Mouse (Mus musculus): ENCODE data around the gene Osbpl3. TPM values are rescaled to one million over a fixed set of nuclear protein-coding genes. Genes with fewer than 3 reads are reported as not detected.

The Osbpl3 gene
- polyA plus RNA-seq, 1 experiment from 2014 or later: 14.5 TPM

- H3K36me3 ChIP-seq (ENCODE audit: control insufficient read depth, insufficient read depth, low read length): no peaks in the 10 kb centered on the region
- TF ChIP-seq EP300 (optimal IDR thresholded peaks at IDR 0.05): no peak
- no peak for TF ChIP-seq CTCF (IDR thresholded peaks at IDR 0.05; ENCODE audit: low read depth)
- ATAC-seq (ENCODE audit: low FRiP score, low TSS enrichment) (no peak), DNase-seq (ENCODE audit: low spot score) (no peak)
- H3K27ac ChIP-seq (replicated peaks): no peak overlapping the region
- WGBS: 69% methylated on average over 5 of the region's 5 CpGs
- no peak overlapping the region for H3K4me2 ChIP-seq (replicated peaks; ENCODE audit: low read depth)
- H3K9me3 ChIP-seq (ENCODE audit: control insufficient read depth, low read length): no peaks in the 10 kb centered on the region
- no peaks in the 10 kb centered on the region for H3K4me1 ChIP-seq (replicated peaks; ENCODE audit: control insufficient read depth, insufficient read depth)
- no peak overlapping the region for H3K4me3 ChIP-seq (ENCODE audit: low read depth, low read length)
- no peak overlapping the region for H3K9ac ChIP-seq (ENCODE audit: low read length)
- H3K27me3 ChIP-seq (ENCODE audit: control insufficient read depth, insufficient read depth, low read length): no peaks in the 10 kb centered on the region
These were observed 23.5 kb downstream of the Osbpl3 start for GRCm38 (mm10) chr6:50432491-50432890.

GRCm38 (mm10) chr6:50429299-50429698 lies 26.7 kb downstream of the Osbpl3 start:
- Histone ChIP-seq H3K27ac (replicated peaks) (no peak overlapping the region), H3K4me1 (replicated peaks; ENCODE audit: control insufficient read depth, insufficient read depth) (no peaks in the 10 kb centered on the region), H3K9me3 (ENCODE audit: control insufficient read depth, low read length) (no peaks in the 10 kb centered on the region), H3K4me2 (replicated peaks; ENCODE audit: low read depth) (no peak overlapping the region), H3K27me3 (ENCODE audit: control insufficient read depth, insufficient read depth, low read length) (no peaks in the 10 kb centered on the region), H3K36me3 (ENCODE audit: control insufficient read depth, insufficient read depth, low read length) (no peaks in the 10 kb centered on the region), H3K4me3 (ENCODE audit: low read depth, low read length) (no peak overlapping the region), H3K9ac (ENCODE audit: low read length) (no peak overlapping the region)
- ATAC-seq (ENCODE audit: low FRiP score, low TSS enrichment) (no peak), DNase-seq (ENCODE audit: low spot score) (no peak)
- 84% methylated on average over 7 of the region's 7 CpGs for WGBS
- no peak for TF ChIP-seq EP300 (optimal IDR thresholded peaks at IDR 0.05)

GRCm38 (mm10) chr6:50427051-50427732 lies 28.8 kb downstream of the Osbpl3 start:
- WGBS: 84% methylated on average over 11 of the region's 11 CpGs

GRCm38 (mm10) chr6:50426571-50426970 lies 29.4 kb downstream of the Osbpl3 start:
- H3K4me2 ChIP-seq (replicated peaks; ENCODE audit: low read depth): no peak overlapping the region
- H3K27ac ChIP-seq (replicated peaks): no peak overlapping the region
- H3K4me3 ChIP-seq (ENCODE audit: low read depth, low read length): no peak overlapping the region
- H3K9me3 ChIP-seq (ENCODE audit: control insufficient read depth, low read length): no peaks in the 10 kb centered on the region
- no peak for ATAC-seq (ENCODE audit: low FRiP score, low TSS enrichment)
- H3K9ac ChIP-seq (ENCODE audit: low read length): no peak overlapping the region
- TF ChIP-seq EP300 (optimal IDR thresholded peaks at IDR 0.05): no peak
- TF ChIP-seq CTCF (IDR thresholded peaks at IDR 0.05; ENCODE audit: low read depth): no peak
- WGBS: 82% methylated on average over 4 of the region's 4 CpGs
- no peaks in the 10 kb centered on the region for H3K36me3 ChIP-seq (ENCODE audit: control insufficient read depth, insufficient read depth, low read length)
- no peaks in the 10 kb centered on the region for H3K27me3 ChIP-seq (ENCODE audit: control insufficient read depth, insufficient read depth, low read length)
- no peaks in the 10 kb centered on the region for H3K4me1 ChIP-seq (replicated peaks; ENCODE audit: control insufficient read depth, insufficient read depth)
- no peak for DNase-seq (ENCODE audit: low spot score)

More at GRCm38 (mm10) chr6:50427051-50427732, 28.8 kb downstream of the Osbpl3 start:
- Histone ChIP-seq H3K4me1 (replicated peaks; ENCODE audit: control insufficient read depth, insufficient read depth) (no peaks in the 10 kb centered on the region), H3K36me3 (ENCODE audit: control insufficient read depth, insufficient read depth, low read length) (no peaks in the 10 kb centered on the region), H3K27ac (replicated peaks) (no peak overlapping the region), H3K4me3 (ENCODE audit: low read depth, low read length) (no peak overlapping the region), H3K9me3 (ENCODE audit: control insufficient read depth, low read length) (no peaks in the 10 kb centered on the region), H3K9ac (ENCODE audit: low read length) (no peak overlapping the region), H3K4me2 (replicated peaks; ENCODE audit: low read depth) (no peak overlapping the region), H3K27me3 (ENCODE audit: control insufficient read depth, insufficient read depth, low read length) (no peaks in the 10 kb centered on the region)
- ATAC-seq (ENCODE audit: low FRiP score, low TSS enrichment) (no peak), DNase-seq (ENCODE audit: low spot score) (no peak)
- no peak for TF ChIP-seq CTCF (IDR thresholded peaks at IDR 0.05; ENCODE audit: low read depth)
- no peak for TF ChIP-seq EP300 (optimal IDR thresholded peaks at IDR 0.05)

- WGBS: 76% methylated on average over 4 of the region's 4 CpGs
- Histone ChIP-seq H3K9ac (ENCODE audit: low read length) (no peak overlapping the region), H3K4me1 (replicated peaks; ENCODE audit: control insufficient read depth, insufficient read depth) (no peaks in the 10 kb centered on the region), H3K27ac (replicated peaks) (no peak overlapping the region), H3K9me3 (ENCODE audit: control insufficient read depth, low read length) (no peaks in the 10 kb centered on the region), H3K4me2 (replicated peaks; ENCODE audit: low read depth) (no peak overlapping the region), H3K36me3 (ENCODE audit: control insufficient read depth, insufficient read depth, low read length) (no peaks in the 10 kb centered on the region), H3K27me3 (ENCODE audit: control insufficient read depth, insufficient read depth, low read length) (no peaks in the 10 kb centered on the region), H3K4me3 (ENCODE audit: low read depth, low read length) (no peak overlapping the region)
- no peak for ATAC-seq (ENCODE audit: low FRiP score, low TSS enrichment)
- DNase-seq (ENCODE audit: low spot score): no peak
- no peak for TF ChIP-seq EP300 (optimal IDR thresholded peaks at IDR 0.05)
- no peak for TF ChIP-seq CTCF (IDR thresholded peaks at IDR 0.05; ENCODE audit: low read depth)
These were observed 31.7 kb downstream of the Osbpl3 start for GRCm38 (mm10) chr6:50424271-50424670.

- H3K9me3 ChIP-seq (ENCODE audit: control insufficient read depth, low read length): no peaks in the 10 kb centered on the region
- no peaks in the 10 kb centered on the region for H3K4me1 ChIP-seq (replicated peaks; ENCODE audit: control insufficient read depth, insufficient read depth)
- H3K36me3 ChIP-seq (ENCODE audit: control insufficient read depth, insufficient read depth, low read length): no peaks in the 10 kb centered on the region; the same call in 1 of the 2 replicates
- DNase-seq (ENCODE audit: low spot score): no peak
- ATAC-seq (ENCODE audit: low FRiP score, low TSS enrichment): no peak
- no peak overlapping the region for H3K27ac ChIP-seq (replicated peaks)
- no peak overlapping the region for H3K4me2 ChIP-seq (replicated peaks; ENCODE audit: low read depth)
- no peak overlapping the region for H3K4me3 ChIP-seq (ENCODE audit: low read depth, low read length)
- no peaks in the 10 kb centered on the region for H3K27me3 ChIP-seq (ENCODE audit: control insufficient read depth, insufficient read depth, low read length)
- H3K9ac ChIP-seq (ENCODE audit: low read length): no peak overlapping the region
- TF ChIP-seq EP300 (optimal IDR thresholded peaks at IDR 0.05) (no peak), CTCF (IDR thresholded peaks at IDR 0.05; ENCODE audit: low read depth) (no peak)
- 77% methylated on average over 2 of the region's 2 CpGs for WGBS
These were observed 35.6 kb downstream of the Osbpl3 start for GRCm38 (mm10) chr6:50420413-50420812.

All from stomach, postnatal 0 days (tissue).